Mouse (Mus musculus): Measurements from ENCODE around the gene Atf6b. TPM values are rescaled to one million over a fixed set of nuclear protein-coding genes. Genes with fewer than 3 reads are reported as not detected.

Gene Atf6b
- 10 to 100 TPM; 46.2 to 55.1 TPM for total RNA-seq (2023)

DNA sequence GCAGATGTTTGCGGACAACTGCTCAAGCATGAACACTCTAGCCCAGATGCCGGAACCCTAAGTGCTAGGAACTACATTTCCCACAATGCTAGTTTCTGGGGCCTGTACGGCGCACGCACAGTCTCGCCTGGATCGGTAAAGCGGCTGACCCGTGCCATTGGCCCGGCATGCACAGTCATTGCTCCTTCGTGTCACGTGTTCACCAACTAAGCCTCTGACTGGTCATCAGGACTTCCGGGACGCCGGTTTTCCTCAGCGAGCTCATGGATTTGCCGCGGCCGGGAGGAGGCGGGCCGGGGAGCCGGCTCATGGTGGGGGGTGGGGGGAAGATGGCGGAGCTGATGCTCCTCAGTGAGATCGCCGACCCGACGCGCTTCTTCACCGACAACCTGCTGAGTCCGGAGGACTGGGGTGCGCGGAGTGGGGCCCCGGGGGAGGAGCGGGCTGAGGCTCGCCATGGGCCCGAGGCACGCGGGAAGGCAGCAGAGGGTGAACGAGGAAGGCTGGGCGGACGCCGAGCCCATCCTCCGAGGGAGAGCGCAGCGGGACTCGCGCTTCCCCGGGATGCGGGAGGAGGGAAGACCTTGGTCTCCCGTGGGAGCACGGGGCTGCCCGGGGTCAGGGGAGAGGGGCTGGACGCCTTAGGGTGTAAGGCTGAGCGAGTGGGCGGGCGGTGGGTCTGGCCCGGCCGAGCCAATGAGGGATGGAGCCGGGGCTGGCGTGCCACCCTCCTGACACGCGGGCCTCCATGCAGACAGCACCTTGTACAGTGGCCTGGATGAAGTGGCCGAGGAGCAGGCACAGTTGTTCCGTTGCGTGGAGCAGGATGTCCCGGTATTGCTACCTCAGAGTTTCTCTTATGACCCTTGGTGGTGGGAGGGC is at the start of gene Atf6b:
Gene Atf6b, plus strand, starts transcription at position 241 of the 882 bp plus-strand sequence.

GRCm38 (mm10) chr17:34597566-34598095 is 49.3 kb upstream of the Atf6b start, which contains the start of gene Ager:
TSS of gene Ager (plus strand) at chr17:34597862.

GRCm38 (mm10) chr17:34603375-34604060 is 43.4 kb upstream of the Atf6b start, which contains the start of gene Rnf5:
TSS of gene Rnf5 (minus strand) at chr17:34603690.

GRCm38 (mm10) chr17:34604061-34604508 is 42.9 kb upstream of the Atf6b start, which contains the start of gene Agpat1:
TSS of gene Agpat1 (plus strand) at chr17:34604262.

GRCm38 (mm10) chr17:34615871-34616270 is 31.1 kb upstream of the Atf6b start, which contains the start of gene Egfl8:
TSS of gene Egfl8 (minus strand) at chr17:34615971.

GRCm38 (mm10) chr17:34627943-34628643 is 18.9 kb upstream of the Atf6b start, which contains the start of gene Ppt2:
TSS of gene Ppt2 (minus strand) at chr17:34628510.

DNA sequence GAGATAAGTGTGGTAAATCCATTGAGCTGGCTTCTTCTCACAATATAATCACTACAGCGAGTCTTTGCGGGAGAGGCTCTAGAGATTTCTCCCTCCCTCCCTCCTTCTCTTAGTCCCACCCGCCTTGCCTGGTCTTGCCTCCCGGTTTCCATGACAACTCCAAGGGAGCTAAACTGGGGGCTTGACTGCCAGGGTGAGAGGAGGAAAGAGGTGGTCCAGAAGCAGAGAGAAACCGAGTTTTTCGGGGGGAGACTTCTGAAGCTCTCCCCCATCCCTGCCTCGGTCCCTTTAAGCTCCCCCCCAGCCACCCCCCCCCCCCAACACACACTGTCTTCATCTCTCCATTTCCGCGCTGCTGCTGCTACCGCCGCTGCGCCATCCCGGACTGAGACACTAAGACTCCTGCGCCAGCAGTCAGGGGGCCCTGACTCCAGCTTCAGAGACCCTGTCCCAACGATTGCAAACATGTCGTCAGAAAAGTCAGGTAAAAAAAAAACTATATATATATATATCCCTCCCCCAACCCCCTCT is 17.7 kb upstream of the Atf6b start, which contains the start of gene Prrt1:
Gene Prrt1, plus strand, starts transcription at position 313 of the 531 bp plus-strand sequence.

GRCm38 (mm10) chr17:34644608-34645007 is 2.3 kb upstream of the Atf6b start, which contains the start of gene Fkbpl:
TSS of gene Fkbpl (plus strand) at chr17:34644764.

DNA sequence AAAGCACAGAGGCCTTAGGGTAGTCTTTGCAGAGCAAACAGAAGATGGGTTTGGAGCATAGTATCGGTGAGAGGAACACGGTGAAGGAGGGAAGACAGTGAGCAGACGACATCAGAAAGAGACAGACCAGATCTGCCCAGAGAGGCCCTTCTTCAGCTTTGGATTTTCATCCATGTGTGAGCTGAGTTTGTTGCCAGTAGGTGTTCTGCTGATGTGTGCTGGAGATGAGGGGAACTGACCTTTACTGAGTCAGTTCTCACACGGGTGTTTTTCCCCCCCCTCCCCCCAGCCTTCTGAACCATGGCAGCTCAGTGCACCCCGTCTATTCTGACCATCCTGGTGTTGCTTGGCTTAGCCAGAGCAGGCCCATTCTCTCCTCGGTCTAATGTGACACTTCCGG is 23.3 kb downstream of the Atf6b start, which contains the start of gene Tnxb:
Gene Tnxb, plus strand, starts transcription at position 301 of the 400 bp plus-strand sequence.

Other genes starting within 250 kb of the Atf6b start
- gene BC051142, start 248.3 kb upstream of the Atf6b start, total RNA-seq (2023), result 1 to 10 TPM; 1.1 to 2.8 TPM
- gene Btnl4, start 169.8 kb upstream of the Atf6b start, total RNA-seq (2023), result not detected
- gene Btnl6, start 129.8 kb upstream of the Atf6b start, total RNA-seq (2023), result not detected
- under 1 TPM; 0.09 to 0.12 TPM for gene Notch4, start 82.9 kb upstream of the Atf6b start, total RNA-seq (2023)
- gene Gpsm3, start 57.3 kb upstream of the Atf6b start, total RNA-seq (2023), result 100 to 1,000 TPM; 217 to 222 TPM
- gene Pbx2, start 55.9 kb upstream of the Atf6b start, total RNA-seq (2023), result 10 to 100 TPM; 52.2 to 55.0 TPM
- gene Ager, start 49.3 kb upstream of the Atf6b start, total RNA-seq (2023), result 1 to 10 TPM; 9.0 to 9.7 TPM
- 10 to 100 TPM; 39.2 to 39.6 TPM for gene Rnf5, start 43.5 kb upstream of the Atf6b start, total RNA-seq (2023)
- gene Agpat1, start 42.9 kb upstream of the Atf6b start, total RNA-seq (2023), result 10 to 100 TPM; 58.6 to 68.9 TPM
- gene Egfl8, start 31.2 kb upstream of the Atf6b start, total RNA-seq (2023), result 1 to 10 TPM; 5.2 to 7.1 TPM
- 10 to 100 TPM; 28.1 to 31.6 TPM for gene Ppt2, start 18.6 kb upstream of the Atf6b start, total RNA-seq (2023)
- gene Prrt1, start 17.6 kb upstream of the Atf6b start, total RNA-seq (2023), result 10 to 100 TPM; 13.9 to 20.0 TPM
- 1 to 10 TPM; 2.1 to 3.5 TPM for gene Fkbpl, start 2.4 kb upstream of the Atf6b start, total RNA-seq (2023)
- under 1 TPM in 1 of 2 experiments, not detected in 1; 0.09 TPM for gene Tnxb, start 23.4 kb downstream of the Atf6b start, total RNA-seq (2023)
- gene C4b, start 96.7 kb downstream of the Atf6b start, total RNA-seq (2023), result 1 to 10 TPM in 1 of 2 experiments, under 1 TPM in 1; 0.93 to 1.6 TPM
- not detected for gene Cyp21a1, start 157.4 kb downstream of the Atf6b start, total RNA-seq (2023)
- gene Stk19, start 189.8 kb downstream of the Atf6b start, total RNA-seq (2023), result 10 to 100 TPM; 57.0 to 64.6 TPM
- 10 to 100 TPM; 74.3 to 76.9 TPM for gene Dxo, start 189.9 kb downstream of the Atf6b start, total RNA-seq (2023)
- 100 to 1,000 TPM; 102 to 116 TPM for gene Skiv2l, start 203.1 kb downstream of the Atf6b start, total RNA-seq (2023)
- gene Nelfe, start 203.2 kb downstream of the Atf6b start, total RNA-seq (2023), result 10 to 100 TPM; 29.5 to 31.1 TPM
- under 1 TPM in 1 of 2 experiments, not detected in 1; 0.38 TPM for gene Cfb, start 215.4 kb downstream of the Atf6b start, total RNA-seq (2023)
- gene Zbtb12, start 232.3 kb downstream of the Atf6b start, total RNA-seq (2023), result 1 to 10 TPM; 4.7 to 5.7 TPM
- gene Gm20547, start 234.9 kb downstream of the Atf6b start, total RNA-seq (2023), result not detected

Data from T-cell, adult 66 days (primary cell).